Mouse (Mus musculus): ENCODE measurements around the gene Arhgef25.

DNA sequence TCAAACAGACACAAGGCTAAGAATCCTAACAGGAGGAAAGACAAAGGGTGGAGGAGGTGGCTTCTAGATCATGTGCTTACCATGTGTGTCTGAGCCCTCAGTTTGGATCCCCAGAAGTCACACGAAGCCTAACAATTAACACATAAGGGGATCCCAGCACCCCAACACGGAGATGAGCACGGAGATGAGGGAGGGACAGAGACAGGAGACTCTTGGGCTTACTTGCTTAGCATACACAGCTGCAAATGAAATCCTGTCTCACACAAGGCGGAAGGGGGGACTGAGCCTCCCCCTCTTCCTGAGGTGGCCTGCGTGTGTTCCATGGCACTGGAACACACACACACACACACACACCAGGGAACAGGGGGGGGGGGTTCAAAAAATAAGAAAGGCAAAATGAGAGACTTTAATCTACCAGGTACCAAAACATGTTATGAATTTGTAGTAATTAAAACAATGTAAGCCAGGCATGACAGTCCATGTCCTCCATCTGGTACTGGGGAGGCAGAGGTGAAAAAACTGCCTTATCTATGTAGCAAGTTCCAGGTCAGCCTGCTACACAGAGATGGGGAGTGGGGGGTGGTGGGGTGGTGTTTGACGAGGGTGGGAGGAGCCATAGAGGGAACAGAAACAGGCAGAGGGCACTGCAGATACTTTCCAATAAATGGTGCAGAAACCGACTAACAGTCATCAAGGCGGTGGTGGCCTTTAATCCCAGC, 54.6 kb downstream of the Arhgef25 start:
- TF ChIP-seq CTCF (IDR thresholded peaks at IDR 0.05; ENCODE audit: borderline replicate concordance, insufficient read depth, low read length) (no peak), POLR2A (IDR thresholded peaks at IDR 0.05; ENCODE audit: low read depth, low read length) (no peak)

Data from embryonic fibroblast, embryonic 13.5 days (primary cell).